Mouse (Mus musculus) bone marrow, adult 2 months (tissue): ENCODE measurements around the gene Klhdc10. TPM values are rescaled to one million over a fixed set of nuclear protein-coding genes. Genes with fewer than 3 reads are reported as not detected.

Experiments used
- H3K27ac ChIP-seq: fragments of 200-500 bp; 2 replicates; pipeline ENCODE4 v1.5.1; 2012; ENCODE audit warnings: low read depth, mild to moderate bottlenecking, control low read depth, inconsistent platforms, low read length; ENCODE audit not compliant: control insufficient read depth, poor library complexity, insufficient read depth
- H3K4me1 ChIP-seq: fragments of 200-500 bp; 2 replicates; pipeline ENCODE4 v1.6.1; 2011; ENCODE audit warnings: low read length; ENCODE audit not compliant: control insufficient read depth, insufficient read depth
- H3K4me3 ChIP-seq: fragments of 200-500 bp; replicated peaks from 2 replicates; pipeline ENCODE3; 2011; ENCODE audit warnings: mild to moderate bottlenecking, low read depth, low read length, control low read depth; ENCODE audit not compliant: control insufficient read depth
- CTCF ChIP-seq: fragments of 200-500 bp; IDR thresholded peaks from 2 replicates; pipeline ENCODE4 v1.5.1; 2011; ENCODE audit warnings: low read length, control low read depth; ENCODE audit not compliant: control insufficient read depth, insufficient read depth
- POLR2A ChIP-seq: fragments of 200-500 bp; IDR thresholded peaks from 2 replicates; pipeline ENCODE4 v1.6.1; 2011; ENCODE audit warnings: low read depth, mild to moderate bottlenecking, control low read depth, low read length, borderline replicate concordance; ENCODE audit not compliant: control insufficient read depth
- WGBS: fragments of 180-500 bp; shearing (Covaris S2); methylation state at CpG from one replicate; pipeline ENCODE4 v1.1.7; 2018; 5-methylcytosine and 5-hydroxymethylcytosine counted together
- polyA plus RNA-seq: library from polyadenylated mRNA; stranded (reverse); fragments of >200 nt; gene quantifications from 2 replicates; pipeline ENCODE4 v1.2.4, GENCODE M21; 2011; ENCODE audit warnings: low replicate concordance; ENCODE audit not compliant: missing spikeins, insufficient read depth, insufficient read length

Gene Klhdc10
- polyA plus RNA-seq, 1 experiment, result 15.5 TPM

- H3K4me1 ChIP-seq, result no peaks in the 10 kb centered on the region
- 80% methylated on average over 4 of the region's 4 CpGs for WGBS
- no peak overlapping the region for H3K27ac ChIP-seq
- H3K4me3 ChIP-seq, result no peak overlapping the region
- TF ChIP-seq POLR2A (no peak), CTCF (no peak)
These were observed 9.6 kb downstream of the Klhdc10 start for GRCm38 (mm10) chr6:30411311-30411710.

GRCm38 (mm10) chr6:30416126-30416525 is 14.5 kb downstream of the Klhdc10 start:
- Histone ChIP-seq H3K4me3 (no peak overlapping the region), H3K4me1 (no peaks in the 10 kb centered on the region), H3K27ac (no peak overlapping the region)
- TF ChIP-seq POLR2A (no peak), CTCF (no peak)
- WGBS, result 86% methylated on average over 2 of the region's 2 CpGs

GRCm38 (mm10) chr6:30416801-30417200 is 15.1 kb downstream of the Klhdc10 start:
- no peak overlapping the region for H3K4me3 ChIP-seq
- no peaks in the 10 kb centered on the region for H3K4me1 ChIP-seq
- WGBS, result 87% methylated on average over 7 of the region's 7 CpGs
- no peak overlapping the region for H3K27ac ChIP-seq
- TF ChIP-seq POLR2A (no peak), CTCF (no peak)

GRCm38 (mm10) chr6:30432461-30433192 is 31.0 kb downstream of the Klhdc10 start:
- no peaks in the 10 kb centered on the region for H3K4me1 ChIP-seq
- WGBS, result 80% methylated on average over 3 of the region's 3 CpGs
- TF ChIP-seq POLR2A (no peak), CTCF (no peak)
- no peak overlapping the region for H3K27ac ChIP-seq
- no peak overlapping the region for H3K4me3 ChIP-seq

GRCm38 (mm10) chr6:30436476-30436875 is 34.8 kb downstream of the Klhdc10 start:
- no peaks in the 10 kb centered on the region for H3K4me1 ChIP-seq
- no peak for TF ChIP-seq CTCF

GRCm38 (mm10) chr6:30437054-30437453 is 35.4 kb downstream of the Klhdc10 start:
- Histone ChIP-seq H3K4me1 (no peaks in the 10 kb centered on the region), H3K27ac (no peak overlapping the region), H3K4me3 (no peak overlapping the region)
- 80% methylated on average over 3 of the region's 3 CpGs for WGBS
- TF ChIP-seq CTCF (no peak), POLR2A (no peak)

More at GRCm38 (mm10) chr6:30436476-30436875, 34.8 kb downstream of the Klhdc10 start:
- Histone ChIP-seq H3K4me3 (no peak overlapping the region), H3K27ac (no peak overlapping the region)
- 89% methylated on average over 3 of the region's 3 CpGs for WGBS

- no peak overlapping the region for H3K27ac ChIP-seq
- 91% methylated on average over 10 of the region's 10 CpGs for WGBS
- TF ChIP-seq CTCF, result no peak
- TF ChIP-seq POLR2A, result no peak
- H3K4me3 ChIP-seq, result no peak overlapping the region
- H3K4me1 ChIP-seq, result no peaks in the 10 kb centered on the region
These were observed 37.9 kb downstream of the Klhdc10 start for GRCm38 (mm10) chr6:30439576-30439975.

- Histone ChIP-seq H3K4me3 (no peak overlapping the region), H3K4me1 (no peaks in the 10 kb centered on the region; the same call in 1 of the 2 replicates), H3K27ac (no peak overlapping the region)
- 83% methylated on average over 7 of the region's 7 CpGs for WGBS
- no peak for TF ChIP-seq CTCF
- no peak for TF ChIP-seq POLR2A
These were observed 55.3 kb downstream of the Klhdc10 start for GRCm38 (mm10) chr6:30456991-30457390.
